Mouse (Mus musculus) olfactory bulb, adult 2 months (tissue): ENCODE data around the gene Ccnyl1.

ENCODE experiments used
- CTCF ChIP-seq: fragments of 200-500 bp; IDR thresholded peaks from 2 replicates; pipeline ENCODE4 v1.5.1; 2012; ENCODE audit warnings: low read depth, mild to moderate bottlenecking, low read length, moderate library complexity; ENCODE audit not compliant: insufficient read depth
- POLR2A ChIP-seq: fragments of 200-500 bp; IDR thresholded peaks from 2 replicates; pipeline ENCODE4 v1.6.1; 2012; ENCODE audit warnings: mild to moderate bottlenecking, low read depth, low read length, moderate library complexity; ENCODE audit not compliant: insufficient read depth

DNA sequence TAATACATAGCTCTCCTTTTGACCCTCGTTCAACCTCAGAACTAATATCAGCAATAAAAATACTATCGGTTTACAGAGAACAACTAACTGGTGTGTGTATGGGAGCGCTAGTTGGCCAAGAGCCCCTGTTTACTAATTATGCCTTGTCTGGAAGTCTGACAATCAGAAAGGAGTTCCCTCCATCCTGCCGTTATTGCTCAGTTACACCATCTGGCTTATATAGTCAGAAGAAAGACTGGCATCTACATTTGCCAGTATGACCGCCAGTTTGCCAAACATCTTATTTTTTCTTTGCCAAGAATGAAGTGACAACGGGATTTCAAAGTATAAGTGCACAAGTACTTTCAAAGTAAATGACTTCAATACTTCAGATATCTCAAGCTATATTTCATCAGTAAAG is 49.2 kb upstream of the Ccnyl1 start:
- no peak for TF ChIP-seq CTCF
- TF ChIP-seq POLR2A: no peak
